Mouse (Mus musculus) frontal cortex, postnatal 25 days (tissue): ENCODE data around the gene Mapk11.

Experiments
- DNase-seq, 2 experiments: peaks; one replicate each; pipeline ENCODE4 v3.0.0; 2022; ENCODE audit warnings: low spot score in 2 of 2

Gene Mapk11

DNA sequence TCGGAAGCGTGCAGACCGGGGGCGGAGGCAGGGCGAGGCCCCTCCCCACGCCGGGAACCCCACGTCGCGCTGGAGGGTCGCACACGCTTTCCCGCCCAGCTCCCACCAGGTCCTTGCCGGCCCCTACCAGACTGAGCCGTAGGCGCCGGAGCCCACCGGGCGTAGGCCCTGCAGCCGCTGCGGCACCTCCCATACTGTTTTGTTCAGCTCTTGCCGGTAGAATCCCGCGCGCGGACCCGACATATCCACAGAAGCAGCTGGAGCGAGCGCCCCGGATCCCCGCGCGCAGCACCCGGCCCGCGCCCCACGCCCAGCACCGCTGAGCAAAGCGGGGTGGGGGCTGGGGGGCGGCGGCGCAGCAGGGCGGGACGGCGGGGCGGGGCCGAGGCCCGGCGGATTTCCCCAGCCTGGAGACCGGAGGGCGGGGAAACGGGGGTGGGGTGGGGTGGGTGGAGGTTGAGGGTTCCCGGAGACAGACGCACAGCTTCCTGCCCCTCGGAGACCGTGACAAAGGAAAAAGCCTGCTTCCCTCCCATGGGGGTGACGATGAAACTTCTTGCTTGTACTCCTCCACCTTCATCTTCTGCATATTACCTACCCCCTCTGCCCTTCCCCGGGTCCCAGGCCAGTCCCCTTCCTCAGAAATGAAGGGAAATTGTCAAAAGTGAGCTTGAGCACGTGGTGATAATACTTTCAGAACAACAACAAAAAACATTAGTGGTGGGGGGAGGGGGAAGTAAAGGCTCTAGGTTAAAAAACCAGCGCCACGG is at the start of gene Mapk11:
TSS of gene Mapk11 (minus strand) at position 358 of the 770 bp plus-strand sequence.
- no peak for DNase-seq

DNA sequence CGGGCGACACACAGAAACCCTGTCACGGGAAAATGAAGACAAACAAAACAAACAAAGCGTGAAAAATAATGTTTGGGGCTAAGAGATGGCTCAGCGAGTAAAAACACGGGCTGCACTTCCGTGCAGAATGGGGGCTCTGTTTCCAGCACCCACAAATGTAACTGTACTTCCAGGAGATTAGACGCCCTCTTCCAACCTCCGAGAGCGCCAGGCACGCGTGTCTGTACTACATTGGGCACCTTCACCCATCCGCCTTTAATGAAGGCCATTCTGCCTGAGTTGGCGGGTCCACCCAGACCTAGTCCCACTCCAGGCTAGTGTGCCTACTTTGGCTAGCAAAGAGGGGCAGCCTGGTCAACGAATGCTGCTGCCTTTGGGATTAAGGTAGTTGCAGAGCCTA is 47.6 kb upstream of the Mapk11 start:
- DNase-seq: no peak

DNA sequence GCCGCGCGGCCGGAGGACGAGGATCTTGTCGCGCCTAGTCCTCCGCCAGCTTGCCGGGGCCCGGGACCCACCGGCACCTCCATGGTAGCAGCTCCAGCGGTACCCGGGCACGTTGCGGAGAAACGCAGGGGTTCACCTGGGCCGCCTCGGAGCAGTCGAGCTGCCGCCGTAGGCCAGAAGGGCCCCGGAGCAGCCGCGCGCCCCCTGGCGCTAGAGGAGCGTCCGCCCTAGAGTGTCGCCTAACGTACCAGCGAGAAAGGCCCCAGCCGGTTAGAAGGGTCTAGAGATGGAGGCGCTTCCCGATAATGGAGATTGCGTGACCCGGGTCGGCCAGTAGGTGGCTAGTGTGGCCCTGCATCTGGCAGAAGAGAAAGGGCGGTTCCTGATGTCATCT is 46.9 kb upstream of the Mapk11 start, which contains the start of gene Dennd6b:
TSS of gene Dennd6b (minus strand) at position 184 of the 394 bp plus-strand sequence.
- DNase-seq: peak; percentile 94 to 97

DNA sequence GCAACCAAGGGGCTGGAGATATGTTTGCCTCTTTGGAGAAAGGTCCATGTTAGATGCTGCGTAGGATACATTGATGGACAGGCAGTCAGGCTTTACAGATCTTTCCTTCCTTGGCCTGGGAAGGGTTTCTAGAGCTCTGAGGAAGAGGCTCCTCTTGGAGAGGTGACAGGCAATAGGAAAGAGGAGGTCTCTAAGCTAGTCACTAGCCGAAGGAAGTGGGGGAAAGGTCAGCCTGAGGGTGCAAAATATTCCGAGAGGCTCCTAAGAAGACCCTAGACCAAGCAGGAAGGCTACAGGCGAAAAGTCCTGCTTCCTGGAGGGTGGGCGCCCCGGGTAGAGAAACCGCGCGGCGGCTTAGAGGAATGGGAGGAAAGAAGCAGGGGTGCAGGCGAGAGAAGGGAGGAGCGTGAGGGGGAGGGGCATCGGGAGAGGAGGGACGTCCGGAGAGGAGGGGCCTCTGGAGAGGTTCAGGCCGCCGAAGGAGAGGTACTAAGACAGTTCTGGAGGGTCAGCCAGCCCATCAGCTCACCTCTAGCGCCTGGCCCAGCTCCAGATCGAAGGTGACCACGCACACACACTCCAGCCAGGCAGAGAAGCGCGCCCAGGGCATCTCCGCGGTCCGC is 46.4 kb upstream of the Mapk11 start:
- DNase-seq: peak; percentile 78 to 86

DNA sequence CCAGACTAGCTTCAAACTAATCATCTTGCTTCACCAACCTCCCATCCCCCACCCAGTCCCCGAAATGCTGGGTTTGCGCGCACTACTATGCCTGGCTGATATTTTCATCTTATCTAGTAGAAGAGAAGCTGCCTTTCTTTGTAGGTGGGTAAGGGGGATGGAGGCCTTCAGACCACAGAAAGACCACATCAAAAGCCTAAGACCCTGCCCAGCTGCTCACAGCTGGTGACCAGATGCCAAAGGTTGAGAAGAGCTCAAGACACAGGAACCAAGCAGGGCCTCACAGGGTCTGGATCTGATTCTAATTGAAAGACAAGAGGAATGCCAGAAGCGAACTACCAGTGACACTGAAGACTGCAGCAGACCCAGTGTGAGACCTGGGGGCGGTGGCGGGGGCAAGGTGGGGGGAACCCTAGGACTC is 45.8 kb upstream of the Mapk11 start:
- no peak for DNase-seq

DNA sequence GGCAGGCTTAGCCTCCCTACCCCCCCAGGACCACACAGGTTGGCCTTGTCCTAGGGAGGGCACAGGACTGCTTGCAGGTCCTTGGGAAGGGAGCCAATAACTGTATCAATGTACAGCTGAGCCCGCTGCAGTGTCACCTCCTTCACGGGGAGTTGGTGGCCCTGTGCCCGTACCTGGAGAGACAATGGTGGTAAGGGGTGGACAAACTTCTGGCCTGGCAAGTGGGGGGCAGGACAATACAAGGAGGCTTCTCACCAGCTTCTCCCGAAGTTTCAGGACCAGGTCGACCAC is 35.5 kb upstream of the Mapk11 start:
- no peak for DNase-seq

DNA sequence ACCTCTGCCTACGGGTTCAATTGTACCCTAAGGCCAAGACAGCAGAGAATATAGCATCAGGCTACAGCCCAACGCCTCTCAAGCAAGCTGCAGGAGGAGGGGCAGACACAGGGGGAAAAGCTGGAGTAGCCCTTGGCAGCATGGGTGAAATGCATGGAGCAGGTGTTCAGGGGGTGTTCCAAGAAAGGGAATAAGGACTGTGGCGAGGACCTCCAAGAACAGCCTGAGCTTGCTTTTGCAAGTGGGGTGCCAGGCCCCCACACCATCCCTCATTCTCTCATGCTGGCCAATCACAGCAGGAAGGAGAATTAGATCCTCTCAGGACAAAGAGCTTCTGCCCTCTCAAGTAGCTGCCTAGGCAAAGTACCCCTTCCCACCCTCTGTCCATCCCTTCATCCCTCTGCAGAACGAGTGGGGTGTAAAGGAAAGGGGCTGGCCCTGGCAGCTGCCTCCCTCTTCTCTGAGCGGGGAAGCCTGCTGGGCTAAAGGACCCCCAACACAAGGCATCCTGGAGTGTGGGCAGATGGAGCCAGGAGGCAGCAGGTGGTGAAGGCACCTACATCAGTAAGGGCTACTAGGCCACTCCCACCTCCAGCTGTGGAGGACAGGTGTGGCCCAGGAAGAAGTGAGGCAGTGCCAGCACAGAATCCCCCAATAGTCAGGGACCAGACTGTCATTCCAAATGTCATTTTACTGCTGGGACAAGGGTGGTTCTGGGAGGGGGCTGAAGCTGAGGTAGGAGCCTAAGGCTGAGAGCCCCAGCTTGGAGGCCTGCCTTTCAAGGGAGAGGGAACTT is 34.9 kb upstream of the Mapk11 start:
- no peak for DNase-seq

DNA sequence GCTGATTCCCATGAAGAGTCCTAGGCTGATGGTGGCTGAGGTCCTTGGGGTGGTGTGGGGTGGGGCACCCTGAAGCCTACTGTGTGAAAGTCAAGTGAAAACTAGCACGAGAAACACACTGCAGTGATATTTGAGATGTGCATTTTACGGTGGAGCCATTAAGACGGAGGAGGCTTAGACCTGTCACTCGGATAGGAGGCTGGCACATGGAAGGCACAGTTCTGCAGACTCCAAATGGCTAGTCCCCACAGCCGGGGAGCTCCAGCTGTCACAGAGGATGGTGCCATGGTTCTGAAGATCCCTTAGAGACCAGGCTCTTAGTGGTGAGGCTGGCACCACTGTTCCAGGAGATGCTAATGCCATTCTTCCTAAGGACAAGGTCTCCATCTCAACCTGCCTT is 33.4 kb upstream of the Mapk11 start:
- no peak for DNase-seq

DNA sequence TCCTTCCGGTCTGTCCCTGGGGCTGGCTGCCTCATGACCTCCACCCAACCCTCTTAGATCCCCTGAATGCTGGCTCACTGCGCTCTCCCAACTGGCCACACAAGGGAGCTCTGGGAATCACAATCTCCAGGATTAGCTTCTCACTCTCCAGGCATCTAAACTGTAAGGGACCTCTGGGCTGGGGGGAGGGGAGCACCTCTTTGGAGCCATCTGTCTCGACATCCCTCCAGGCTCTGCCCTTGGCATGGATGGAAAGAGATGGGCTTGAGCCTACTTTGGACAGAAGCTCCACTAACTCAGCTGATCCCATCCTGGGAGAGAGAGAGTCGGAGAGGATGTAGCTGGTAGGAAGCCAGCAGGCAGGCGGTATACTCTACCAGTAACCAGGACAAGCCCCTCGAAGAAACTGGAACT is 32.9 kb upstream of the Mapk11 start:
- DNase-seq: no peak

DNA sequence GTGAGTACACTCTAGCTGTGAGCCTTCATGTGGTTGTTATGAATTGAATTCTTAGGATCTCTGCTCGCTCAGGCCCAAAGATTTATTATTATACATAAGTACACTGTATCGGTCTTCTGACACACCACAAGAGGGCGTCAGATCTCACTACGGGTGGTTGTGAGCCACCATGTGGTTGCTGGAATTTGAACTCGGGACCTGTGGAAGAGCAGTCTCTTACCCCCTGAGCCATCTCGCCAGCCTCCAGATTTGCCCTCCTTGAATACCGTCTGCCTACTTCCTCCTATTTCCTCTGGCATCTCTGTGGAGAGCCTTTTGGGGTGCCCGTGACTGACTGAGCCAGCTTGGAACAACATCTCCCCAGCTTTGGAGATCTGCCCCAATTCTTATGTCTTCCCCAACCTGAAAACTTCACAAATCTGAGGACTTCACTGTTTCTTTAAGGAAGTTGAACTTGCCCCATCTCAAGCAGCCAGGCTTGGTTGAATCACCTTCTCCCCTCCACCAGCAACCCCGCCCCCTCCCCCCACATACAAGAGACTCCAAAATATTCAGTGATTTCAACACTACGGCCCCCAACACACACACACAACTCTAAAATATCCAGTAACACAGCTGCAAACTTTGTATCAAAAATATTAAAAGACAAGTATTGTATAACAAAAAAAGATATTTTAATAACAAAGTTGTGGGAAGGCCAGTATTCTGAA is 32.3 kb upstream of the Mapk11 start:
- no peak for DNase-seq

DNA sequence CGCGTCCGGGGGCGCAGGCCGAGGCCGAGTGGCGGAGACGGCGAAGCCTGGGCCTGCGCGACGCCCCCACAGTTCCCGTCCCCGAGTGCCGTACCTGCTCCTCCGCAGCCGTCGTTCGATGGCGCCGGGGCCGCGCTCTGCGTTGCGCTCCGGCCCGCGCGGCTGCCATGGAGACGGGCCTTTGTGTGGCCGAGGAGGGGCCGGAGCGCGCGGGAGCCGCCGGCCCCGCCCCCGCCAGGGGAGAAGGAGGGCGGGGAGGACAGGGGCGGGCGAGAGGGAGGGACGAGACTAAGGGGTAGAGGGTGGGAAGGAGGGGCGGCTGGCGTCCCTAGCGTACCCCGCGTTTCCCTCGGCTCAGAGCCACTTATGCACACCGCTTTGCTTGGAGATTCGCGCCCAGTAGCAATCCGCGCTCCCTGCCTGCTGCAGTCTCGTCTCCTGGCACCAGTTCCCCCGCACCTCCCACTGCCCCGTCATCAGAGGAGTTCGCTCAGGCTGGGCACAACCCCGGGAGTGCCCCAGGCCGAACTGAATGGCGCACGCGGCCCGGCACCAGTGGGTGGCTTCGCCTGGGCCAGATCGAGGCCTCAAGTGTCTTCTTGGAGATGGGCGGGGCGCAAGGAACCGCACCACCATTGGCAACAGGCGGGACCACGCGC is 31.3 kb upstream of the Mapk11 start, which contains the start of gene Plxnb2:
TSS of gene Plxnb2 (minus strand) at position 218 of the 659 bp plus-strand sequence.
- DNase-seq: peak; percentile 56

DNA sequence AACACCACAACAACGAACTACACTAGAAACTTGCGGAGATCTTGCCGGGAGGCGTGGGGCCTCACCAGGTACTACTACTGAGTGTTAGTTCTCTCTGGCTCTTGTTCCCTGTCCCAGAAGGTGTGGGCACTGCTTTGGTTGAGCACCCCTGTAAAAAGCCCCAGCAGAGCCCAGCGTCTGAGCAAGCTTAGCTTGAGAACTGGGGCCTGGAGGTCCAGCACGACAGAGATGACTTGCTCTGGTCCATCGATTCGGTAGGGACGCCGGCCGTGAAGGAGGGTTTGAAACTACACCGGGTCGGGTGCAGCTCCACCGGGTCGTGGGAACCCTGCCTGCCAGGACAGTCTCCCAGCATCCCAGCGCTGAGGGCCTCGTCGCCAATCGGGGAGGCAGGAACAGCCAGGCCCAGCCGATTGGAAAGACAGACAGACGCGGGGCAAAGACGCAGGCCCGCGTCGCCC is 30.7 kb upstream of the Mapk11 start:
- DNase-seq: no peak

DNA sequence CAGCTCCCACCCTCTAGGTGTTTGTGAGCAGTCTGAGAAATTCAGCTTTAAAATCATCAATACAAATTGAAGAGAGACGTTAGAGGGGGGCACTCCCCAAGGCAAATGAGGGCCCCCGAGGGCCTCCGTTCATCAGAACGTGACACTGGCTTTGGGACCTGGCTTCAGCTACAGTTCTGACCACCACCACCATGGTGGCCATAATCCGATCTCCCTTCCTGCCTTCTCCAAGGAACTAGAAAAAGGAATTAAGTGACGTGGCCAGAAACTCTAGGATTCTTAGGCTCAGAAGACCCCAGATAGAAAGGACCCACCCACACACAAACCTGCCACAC is 30.2 kb upstream of the Mapk11 start:
- DNase-seq: no peak

DNA sequence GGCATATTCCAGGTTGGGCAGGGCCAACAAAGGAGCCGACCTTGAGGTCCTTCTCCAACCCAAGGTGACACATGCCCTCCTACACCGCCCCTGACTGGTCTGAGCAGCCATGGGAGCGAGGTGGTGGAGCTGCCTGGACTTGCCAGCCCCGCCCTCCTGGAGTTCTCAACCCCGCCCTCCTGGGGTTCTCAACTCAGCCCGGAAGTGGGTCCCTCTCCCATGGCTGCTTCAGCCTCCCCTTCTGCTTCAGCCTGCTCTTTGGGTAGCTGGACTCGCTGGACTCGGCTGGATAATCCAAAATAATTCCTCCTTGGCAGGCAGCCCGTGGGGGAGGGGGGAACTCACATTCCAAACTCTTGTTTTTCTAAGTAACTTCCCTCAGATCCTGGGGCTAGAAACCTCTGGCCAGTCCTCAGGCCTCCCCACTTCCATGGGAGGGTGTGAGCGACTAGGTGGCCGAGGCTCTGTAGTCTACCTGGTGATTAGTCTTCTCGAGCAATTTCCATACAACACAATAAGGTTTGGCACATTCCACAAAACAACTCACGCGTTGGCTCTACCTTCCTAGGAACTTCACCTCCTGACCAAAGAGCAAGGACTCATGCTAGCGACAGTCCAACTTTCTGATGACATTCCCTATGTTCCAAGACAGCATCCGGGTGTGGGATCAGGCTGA is 29.7 kb upstream of the Mapk11 start:
- no peak for DNase-seq

DNA sequence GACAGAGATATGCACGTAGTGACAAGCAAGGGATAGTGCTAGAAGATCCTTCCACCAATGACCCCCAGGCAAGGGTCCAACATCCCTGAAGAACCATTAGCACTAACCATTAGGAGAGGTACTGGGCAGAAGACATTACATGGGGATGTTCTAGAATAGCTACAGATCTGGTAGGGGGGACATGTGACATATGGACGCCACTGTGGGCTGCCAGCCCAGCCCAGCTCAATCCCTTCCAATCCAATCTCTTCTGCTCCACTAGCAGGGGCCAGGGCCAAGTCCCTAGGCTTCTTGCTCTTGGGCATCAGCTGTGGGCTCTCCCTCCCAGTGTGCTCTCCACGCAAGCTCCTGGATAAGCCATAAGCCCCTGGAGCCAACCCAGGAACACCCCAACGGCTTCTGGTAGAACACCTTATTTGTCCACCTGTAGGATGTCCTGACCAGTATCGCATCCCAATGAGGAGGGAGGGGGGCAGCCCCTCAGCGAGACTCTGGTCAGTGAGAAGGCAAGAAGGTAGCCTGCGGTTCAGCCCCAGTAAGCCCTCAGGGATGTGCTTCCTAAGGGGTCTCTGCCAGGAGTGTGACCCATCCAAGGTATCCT is 28.9 kb upstream of the Mapk11 start:
- no peak for DNase-seq

DNA sequence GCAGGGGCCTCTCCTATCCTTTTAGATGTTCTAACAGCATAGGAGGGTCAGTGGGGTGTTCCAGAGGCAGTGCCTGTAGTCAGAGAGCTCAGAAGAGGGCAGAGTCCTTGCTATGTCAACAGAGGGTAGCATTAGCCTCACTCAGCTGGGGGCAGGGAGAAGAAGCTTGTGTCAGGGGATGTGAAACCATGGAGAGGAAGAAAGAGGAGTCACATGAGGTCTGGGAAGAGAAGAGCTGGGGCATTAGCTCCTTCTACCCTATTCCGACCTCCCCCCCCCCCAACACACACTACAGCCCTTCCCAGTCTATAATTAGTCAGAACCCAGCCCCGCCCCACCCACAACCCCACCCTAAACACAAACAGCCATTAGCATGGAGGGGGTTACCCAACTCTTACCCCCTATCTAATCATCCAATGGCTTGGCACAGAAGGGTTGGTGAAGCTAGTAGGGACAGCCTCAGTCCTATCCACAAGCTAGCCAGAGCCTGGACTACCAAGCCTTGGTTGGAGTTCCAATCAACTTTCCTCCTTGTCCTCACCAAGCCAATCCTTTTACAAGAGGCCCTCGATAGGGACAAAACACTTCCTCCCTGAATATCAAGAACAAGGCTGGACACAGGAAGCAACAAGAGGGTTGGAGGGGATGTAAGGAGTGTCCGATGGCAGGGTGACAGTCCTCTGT is 28.3 kb upstream of the Mapk11 start:
- DNase-seq: no peak

DNA sequence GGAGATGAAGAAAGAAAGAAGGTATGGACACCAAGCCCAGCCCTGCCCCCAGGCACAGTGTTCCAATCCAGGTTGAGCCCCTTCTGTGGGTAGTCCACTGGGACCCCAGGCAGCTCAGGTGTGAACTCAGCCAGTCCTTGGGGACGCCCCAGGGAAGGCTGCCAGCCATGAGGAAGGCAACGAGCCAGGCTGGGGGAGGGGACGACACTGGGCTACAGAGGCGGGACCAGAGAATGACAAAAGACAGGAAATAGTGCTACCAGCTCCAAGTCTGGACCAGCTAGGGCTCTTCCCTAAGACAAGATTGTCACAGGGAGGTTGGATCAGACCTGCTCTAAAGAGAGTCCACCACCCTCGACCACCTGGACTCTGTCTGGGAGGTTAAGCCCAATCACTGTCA is 27.7 kb upstream of the Mapk11 start:
- peak in 1 of 2 experiments; percentile 58 for DNase-seq

DNA sequence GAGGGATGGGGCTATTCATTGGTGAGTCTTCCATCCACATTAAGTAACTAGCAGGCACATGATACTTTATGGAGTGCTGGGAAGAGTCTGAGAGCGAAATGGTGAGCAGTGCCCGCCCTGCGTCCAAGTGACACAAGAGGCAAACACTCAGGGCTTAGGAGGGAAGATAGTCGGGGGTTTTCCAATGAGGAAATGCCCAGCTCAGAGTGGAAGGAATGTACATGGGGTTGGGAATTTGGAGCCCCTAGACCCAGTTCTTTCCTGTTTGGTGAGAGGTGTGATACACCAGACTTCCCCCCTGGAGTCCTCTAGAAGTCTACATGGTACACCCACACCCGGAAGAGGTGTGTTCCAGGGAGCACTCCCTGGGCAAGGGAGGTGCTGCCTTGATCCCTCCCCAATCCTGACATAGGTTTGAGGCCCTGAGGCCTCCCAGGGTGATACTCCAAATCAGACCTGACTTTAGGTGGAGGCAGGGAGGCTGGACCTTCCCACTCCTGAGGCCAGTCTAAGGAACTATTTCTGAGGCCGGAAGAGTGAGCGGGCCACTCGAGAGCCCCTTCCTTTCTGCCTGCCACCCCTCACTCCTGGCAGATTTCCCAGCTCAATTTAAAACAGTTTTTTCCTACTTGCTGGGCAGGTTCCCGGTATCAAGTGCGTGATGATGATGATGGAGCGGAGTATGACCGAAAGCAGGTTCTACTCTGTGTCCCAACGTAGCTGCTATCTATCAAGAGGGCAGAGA is 26.2 kb upstream of the Mapk11 start:
- no peak for DNase-seq

DNA sequence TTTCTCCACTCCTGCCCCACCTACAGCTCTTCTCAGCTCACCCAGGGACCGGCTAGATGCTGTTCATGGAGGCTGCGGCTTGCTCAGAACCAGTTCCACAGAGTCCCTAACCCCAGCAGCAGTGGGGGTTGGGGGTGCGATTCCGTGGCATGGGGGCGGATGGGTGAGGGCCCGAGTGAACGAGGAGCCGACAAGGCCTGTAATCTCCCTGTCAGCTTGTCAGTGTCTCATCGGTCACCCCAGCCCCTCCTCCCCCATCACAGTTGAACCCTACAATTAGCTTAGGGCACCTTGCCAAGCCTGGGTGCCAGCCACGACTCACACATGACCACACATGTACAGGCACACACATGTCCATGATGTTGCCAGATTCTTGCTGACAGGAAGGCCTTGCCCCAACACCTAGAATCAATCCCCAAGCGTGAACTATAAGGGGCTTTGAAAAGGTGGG is 25.5 kb upstream of the Mapk11 start:
- no peak for DNase-seq
